Mouse (Mus musculus) forebrain, embryonic 10.5 days (tissue): ENCODE measurements at regions not wholly inside any gene's neighbourhood (a gene's known extent, or its start where the extent isn't known, plus 50 kb on each side); places are given as distances from the start of the nearest gene placed in this dataset.
A peak's percentile ranks its signal among the peaks of the same experiment; 100 is the strongest.

Source experiments
- DNase-seq: peaks from one replicate; pipeline ENCODE4 v3.0.0-alpha.2; 2017; ENCODE audit warnings: low spot score; ENCODE audit errors: extremely low spot score
- H3K27ac ChIP-seq: fragments of 300-500 bp; sonication (generic); 2 replicates; pipeline ENCODE4 v1.5.1; 2016; ENCODE audit warnings: mild to moderate bottlenecking
- H3K27me3 ChIP-seq: fragments of 300-500 bp; sonication (generic); 2 replicates; pipeline ENCODE4 v1.6.1; 2016; ENCODE audit warnings: mild to moderate bottlenecking; ENCODE audit not compliant: poor library complexity, severe bottlenecking
- H3K36me3 ChIP-seq: fragments of 300-500 bp; sonication (generic); replicated peaks from 2 replicates; pipeline ENCODE4 v1.6.1; 2016; ENCODE audit warnings: mild to moderate bottlenecking, moderate library complexity
- H3K4me1 ChIP-seq: fragments of 300-500 bp; sonication (generic); 2 replicates; pipeline ENCODE4 v1.6.1; 2016
- H3K4me3 ChIP-seq: fragments of 300-500 bp; sonication (generic); 2 replicates; pipeline ENCODE4 v1.5.1; 2016; ENCODE audit warnings: mild to moderate bottlenecking, moderate library complexity
- H3K9me3 ChIP-seq: fragments of 300-500 bp; sonication (generic); 2 replicates; pipeline ENCODE4 v1.6.1; 2016; ENCODE audit warnings: mild to moderate bottlenecking, moderate library complexity
- WGBS: fragments of 180-500 bp; shearing (Covaris S2); methylation state at CpG from one replicate; pipeline ENCODE4 v1.1.7; 2016; 5-methylcytosine and 5-hydroxymethylcytosine counted together

GRCm38 (mm10) chr13:37195857-37196256 is 145.8 kb upstream of the F13a1 start:
- DNase-seq: no peak
- H3K4me1 ChIP-seq: no peaks in the 10 kb centered on the region
- no peak overlapping the region for H3K27ac ChIP-seq
- WGBS: 84% methylated on average over 1 of the region's 1 CpGs
- no peaks in the 10 kb centered on the region for H3K27me3 ChIP-seq
- no peaks in the 10 kb centered on the region for H3K36me3 ChIP-seq
- H3K4me3 ChIP-seq: no peak overlapping the region
- H3K9me3 ChIP-seq: no peaks in the 10 kb centered on the region

- H3K27ac ChIP-seq: no peak overlapping the region
- no peaks in the 10 kb centered on the region for H3K27me3 ChIP-seq
- no peaks in the 10 kb centered on the region for H3K36me3 ChIP-seq
- no peaks in the 10 kb centered on the region for H3K9me3 ChIP-seq
- WGBS: 87% methylated on average over 9 of the region's 9 CpGs
- no peak overlapping the region for H3K4me3 ChIP-seq
- no peak for DNase-seq
- no peaks in the 10 kb centered on the region for H3K4me1 ChIP-seq
These were observed 131.2 kb upstream of the F13a1 start for GRCm38 (mm10) chr13:37181169-37181787.

GRCm38 (mm10) chr13:37176526-37176925 is 126.5 kb upstream of the F13a1 start:
- H3K36me3 ChIP-seq: no peaks in the 10 kb centered on the region
- WGBS: 93% methylated on average over 1 of the region's 1 CpGs
- no peak overlapping the region for H3K27ac ChIP-seq
- H3K27me3 ChIP-seq: no peaks in the 10 kb centered on the region
- H3K4me1 ChIP-seq: no peaks in the 10 kb centered on the region
- H3K9me3 ChIP-seq: no peaks in the 10 kb centered on the region
- no peak for DNase-seq
- no peak overlapping the region for H3K4me3 ChIP-seq

DNA sequence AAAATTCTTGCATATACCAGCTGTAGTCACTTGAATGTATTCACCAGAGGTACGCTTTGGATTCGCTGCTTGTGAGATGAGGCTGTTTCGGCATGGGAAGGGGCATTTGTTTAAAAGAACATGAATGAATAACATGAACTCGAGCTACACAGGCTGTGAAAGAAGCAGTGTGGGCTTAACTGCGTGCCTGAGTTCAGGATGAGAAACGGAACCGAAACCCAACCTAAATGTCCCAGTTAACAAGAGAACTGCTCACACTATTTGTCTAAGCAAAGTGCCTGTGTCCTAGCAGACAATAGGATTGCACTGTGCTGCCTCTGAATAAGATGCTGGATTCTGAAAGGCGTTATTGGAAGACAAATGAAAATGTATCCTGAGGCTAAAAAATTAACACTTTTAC is 126.0 kb upstream of the F13a1 start:
- Histone ChIP-seq H3K9me3 (no peaks in the 10 kb centered on the region), H3K4me3 (no peak overlapping the region), H3K27ac (no peak overlapping the region), H3K4me1 (no peaks in the 10 kb centered on the region), H3K27me3 (no peaks in the 10 kb centered on the region), H3K36me3 (no peaks in the 10 kb centered on the region)
- no peak for DNase-seq
- WGBS: 92% methylated on average over 8 of the region's 8 CpGs

DNA sequence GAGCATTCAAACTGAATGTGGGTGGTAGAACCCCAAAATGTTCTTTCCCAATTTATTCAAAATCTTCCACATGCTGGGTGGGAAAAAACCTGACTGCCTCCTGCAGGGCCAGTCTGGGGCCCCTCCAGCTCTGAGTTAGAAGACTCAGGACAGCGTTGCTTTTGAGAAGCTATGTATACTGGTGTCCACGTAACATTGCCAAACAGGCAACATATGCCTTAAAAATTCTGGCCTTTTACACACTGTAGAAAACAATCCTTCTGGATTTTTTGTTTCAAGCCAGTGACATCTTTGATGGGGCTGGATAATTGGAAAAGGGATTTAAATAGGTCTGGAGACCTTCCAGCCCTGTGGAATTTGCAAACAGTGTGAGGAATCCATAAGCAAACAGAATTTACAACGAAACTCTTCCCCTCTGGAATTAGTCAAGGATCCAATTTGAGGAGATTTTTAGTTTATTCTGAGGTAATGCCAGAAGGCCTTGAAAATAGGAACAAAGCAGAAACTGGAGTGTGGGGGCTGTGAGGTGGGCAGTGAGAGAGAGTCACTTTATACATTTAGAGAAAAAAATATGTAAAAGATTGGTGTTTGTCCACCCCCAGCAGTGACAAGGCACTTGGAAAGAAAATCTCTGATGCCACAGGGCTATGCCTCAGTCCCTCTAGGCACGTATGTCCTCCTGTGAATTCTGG is 108.9 kb upstream of the F13a1 start:
- 91% methylated on average over 4 of the region's 4 CpGs for WGBS
- Histone ChIP-seq H3K36me3 (no peaks in the 10 kb centered on the region), H3K4me3 (no peak overlapping the region), H3K27ac (no peak overlapping the region), H3K9me3 (no peaks in the 10 kb centered on the region), H3K27me3 (no peaks in the 10 kb centered on the region), H3K4me1 (no peaks in the 10 kb centered on the region)
- no peak for DNase-seq

DNA sequence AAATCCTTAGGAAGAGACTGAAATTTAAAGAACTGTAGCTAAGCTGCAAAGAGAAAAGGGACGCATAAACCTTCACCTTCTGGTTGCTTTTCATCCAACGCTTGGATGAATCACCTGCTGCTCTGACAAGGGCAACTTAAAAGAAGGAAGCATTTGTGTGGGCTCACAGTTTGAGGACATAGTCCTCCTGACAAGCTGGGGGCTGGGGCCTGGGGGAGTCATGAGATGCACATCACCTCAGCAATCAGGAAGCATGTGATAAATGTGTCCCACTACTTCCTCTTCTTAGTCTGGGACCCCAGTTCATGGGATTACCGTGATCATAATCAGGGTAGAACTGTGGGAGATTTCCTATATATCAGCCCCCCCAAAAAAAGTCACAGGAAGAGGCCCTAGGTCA is 107.8 kb upstream of the F13a1 start:
- 89% methylated on average over 3 of the region's 3 CpGs for WGBS
- Histone ChIP-seq H3K36me3 (no peaks in the 10 kb centered on the region), H3K4me3 (no peak overlapping the region), H3K4me1 (no peaks in the 10 kb centered on the region; the same call in 1 of the 2 replicates), H3K9me3 (no peaks in the 10 kb centered on the region), H3K27ac (no peak overlapping the region), H3K27me3 (no peaks in the 10 kb centered on the region)
- DNase-seq: no peak

DNA sequence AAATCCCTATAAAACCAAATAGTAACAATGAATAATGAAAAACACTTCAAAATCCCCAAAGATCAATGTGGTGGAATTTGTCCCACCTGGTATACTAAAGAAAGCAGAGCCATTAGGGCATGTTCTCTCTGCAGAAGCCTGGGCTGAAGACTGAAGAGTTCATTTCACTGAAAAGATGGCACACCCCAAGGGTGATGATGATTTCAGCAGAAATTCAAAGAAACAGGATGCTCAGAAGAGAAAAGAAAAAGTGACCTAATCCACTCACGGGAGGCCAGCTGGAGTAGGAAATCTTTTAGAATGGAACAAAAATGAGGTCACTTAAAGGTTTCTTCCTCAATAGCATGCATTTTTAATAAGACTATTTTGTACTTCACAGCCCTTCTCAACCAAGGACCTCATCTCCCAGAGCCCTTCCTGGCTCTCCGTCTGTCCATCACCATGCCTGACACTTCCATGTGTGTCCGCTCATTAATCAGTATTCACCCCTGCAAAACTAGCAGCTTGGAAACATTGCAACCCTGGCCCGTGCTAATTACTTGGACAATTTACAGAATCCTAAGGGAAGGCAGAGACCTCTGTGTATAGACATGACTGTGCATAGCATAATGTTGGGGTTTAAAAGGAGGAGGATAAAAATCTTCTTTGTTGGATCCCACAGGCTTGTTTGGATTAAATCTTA is 101.9 kb upstream of the F13a1 start:
- no peaks in the 10 kb centered on the region for H3K27me3 ChIP-seq
- 65% methylated on average over 4 of the region's 4 CpGs for WGBS

GRCm38 (mm10) chr13:37149961-37150360 is 99.9 kb upstream of the F13a1 start:
- Histone ChIP-seq H3K4me1 (peaks cover 25% of the 10 kb centered on the region), H3K4me3 (no peak overlapping the region), H3K36me3 (no peaks in the 10 kb centered on the region), H3K9me3 (no peaks in the 10 kb centered on the region), H3K27ac (no peak overlapping the region), H3K27me3 (no peaks in the 10 kb centered on the region)
- no peak for DNase-seq
- WGBS: 88% methylated on average over 1 of the region's 1 CpGs

More for the DNA sequence above, 101.9 kb upstream of the F13a1 start:
- DNase-seq: no peak
- Histone ChIP-seq H3K27ac (no peak overlapping the region), H3K4me3 (no peak overlapping the region), H3K9me3 (no peaks in the 10 kb centered on the region), H3K36me3 (no peaks in the 10 kb centered on the region), H3K4me1 (peaks cover 25% of the 10 kb centered on the region)

- no peak for DNase-seq
These were observed 99.2 kb upstream of the F13a1 start for GRCm38 (mm10) chr13:37149066-37149781.

DNA sequence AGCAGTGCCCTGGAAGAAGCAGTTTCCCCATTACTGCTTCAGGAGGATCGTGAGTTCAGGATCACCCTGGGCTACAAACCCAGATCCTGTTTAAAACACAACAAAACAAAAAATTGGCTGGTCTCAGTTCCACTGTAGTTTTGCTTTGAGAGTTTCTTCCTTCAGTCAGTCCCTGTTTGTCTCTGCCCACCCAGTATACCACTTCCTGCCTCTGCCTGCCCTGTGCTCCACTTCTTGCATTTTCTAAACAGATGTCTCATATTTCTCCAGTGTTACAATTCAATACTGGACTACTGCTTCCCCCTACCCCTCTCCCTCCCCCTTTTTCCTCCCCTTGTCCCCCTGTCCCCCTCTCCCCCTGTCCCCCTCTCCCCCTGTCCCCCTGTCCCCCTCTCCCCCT is 98.6 kb upstream of the F13a1 start:
- H3K27ac ChIP-seq: peak overlapping the region; percentile 3; the same call in 1 of the 2 replicates
- H3K27me3 ChIP-seq: no peaks in the 10 kb centered on the region
- no peak overlapping the region for H3K4me3 ChIP-seq
- no peaks in the 10 kb centered on the region for H3K9me3 ChIP-seq
- H3K36me3 ChIP-seq: no peaks in the 10 kb centered on the region
- 79% methylated on average over 1 of the region's 1 CpGs for WGBS
- H3K4me1 ChIP-seq: peaks cover 25% of the 10 kb centered on the region
- DNase-seq: no peak

More at GRCm38 (mm10) chr13:37149066-37149781, 99.2 kb upstream of the F13a1 start:
- Histone ChIP-seq H3K4me3 (no peak overlapping the region), H3K4me1 (peaks cover 25% of the 10 kb centered on the region), H3K27ac (peak overlapping the region; percentile 3; the same call in 1 of the 2 replicates), H3K27me3 (no peaks in the 10 kb centered on the region), H3K9me3 (no peaks in the 10 kb centered on the region), H3K36me3 (no peaks in the 10 kb centered on the region)
- WGBS: 89% methylated on average over 3 of the region's 3 CpGs

DNA sequence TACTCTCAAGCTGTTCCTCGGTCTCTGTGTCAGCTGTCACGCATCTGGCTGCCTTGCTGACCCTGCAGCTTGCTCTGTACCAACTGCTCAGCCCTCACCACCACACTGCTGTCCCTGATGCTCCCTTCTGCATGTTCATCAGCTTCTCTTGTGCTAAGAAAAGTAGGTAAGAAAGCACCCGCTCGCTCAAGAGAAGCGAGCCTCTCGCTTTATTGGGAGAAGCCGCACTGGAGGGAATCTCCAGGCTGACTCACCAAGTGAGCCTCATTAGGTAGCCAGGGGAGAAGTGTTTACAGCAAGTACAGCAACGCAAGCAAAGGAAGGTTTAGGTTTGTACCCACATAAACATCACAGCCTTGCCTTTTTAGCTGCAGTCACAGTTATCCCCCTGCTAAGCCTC is 97.7 kb upstream of the F13a1 start:
- no peak for DNase-seq
- Histone ChIP-seq H3K27me3 (no peaks in the 10 kb centered on the region), H3K4me1 (peaks cover 25% of the 10 kb centered on the region), H3K4me3 (no peak overlapping the region), H3K36me3 (no peaks in the 10 kb centered on the region), H3K9me3 (no peaks in the 10 kb centered on the region), H3K27ac (peak overlapping the region; percentile 20; the same call in 1 of the 2 replicates)
- 90% methylated on average over 8 of the region's 8 CpGs for WGBS

- H3K36me3 ChIP-seq: no peaks in the 10 kb centered on the region
- no peak overlapping the region for H3K27ac ChIP-seq
- DNase-seq: no peak
- no peak overlapping the region for H3K4me3 ChIP-seq
- H3K4me1 ChIP-seq: no peaks in the 10 kb centered on the region
- no peaks in the 10 kb centered on the region for H3K27me3 ChIP-seq
- WGBS: 90% methylated on average over 2 of the region's 2 CpGs
- H3K9me3 ChIP-seq: no peaks in the 10 kb centered on the region
These were observed 92.8 kb upstream of the F13a1 start for GRCm38 (mm10) chr13:37142812-37143211.
